15 mouse cellular contexts compared by ENCODE assay signal in the genomic region with DNA sequence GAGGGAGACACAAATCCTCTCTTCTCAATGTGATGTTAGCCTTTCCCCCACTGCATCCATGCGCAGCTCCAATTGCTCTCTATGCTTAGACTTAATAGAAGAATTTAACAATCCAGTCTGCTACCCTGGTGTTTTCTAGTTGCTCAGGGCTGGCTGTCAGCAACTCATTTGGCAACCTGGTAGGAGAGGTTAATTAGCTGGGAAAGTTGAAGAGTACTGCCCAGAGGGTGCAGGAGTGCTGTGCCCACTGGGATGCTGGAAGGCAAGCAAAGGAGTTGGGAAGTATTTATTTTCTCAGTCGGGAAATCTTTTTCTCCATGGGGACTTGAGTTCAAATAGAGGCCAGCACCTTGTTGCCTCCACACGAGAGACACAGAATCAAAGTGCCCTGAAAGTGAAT.
"Had no signal": no experiment of that assay in that cellular context is flagged by ENCODE, and none has a peak within 500 bp of the region (broad histone marks: within the 10 kb centered on the region; RNA-seq: fewer than 3 reads in every experiment).

No protein-coding gene starts in this region.

- H3K9ac ChIP-seq: liver, embryonic 15.5 days; neural tube, embryonic 15.5 days had no signal

- H3K4me3 ChIP-seq: layer of hippocampus, adult 2 months; left cerebral cortex, adult 2 months; liver, embryonic 15.5 days; myocyte; neural tube, embryonic 15.5 days had no signal

- DNase-seq: kidney, adult 9 months; kidney, postnatal 10 days; kidney, postnatal 4 days; lung, adult 2 months; lung, postnatal 36 days; midbrain, embryonic 14.5 days; thymus, adult 18-20 months; thymus, postnatal 14 days had no signal

- H3K9me3 ChIP-seq: liver, embryonic 15.5 days; neural tube, embryonic 15.5 days had no signal

- H3K27me3 ChIP-seq: liver, embryonic 15.5 days; neural tube, embryonic 15.5 days had no signal

- H3K4me2 ChIP-seq: liver, embryonic 11.5 days; liver, embryonic 15.5 days; neural tube, embryonic 15.5 days had no signal

- H3K36me3 ChIP-seq: liver, embryonic 15.5 days; neural tube, embryonic 15.5 days had no signal

- ATAC-seq: lung, postnatal 0 days had no signal

- H3K4me1 ChIP-seq: liver, embryonic 15.5 days had no signal

- H3K27ac ChIP-seq: layer of hippocampus, adult 2 months; left cerebral cortex, adult 2 months; liver, embryonic 15.5 days; neural tube, embryonic 15.5 days had no signal
